Mouse (Mus musculus) MEL (cell line): ENCODE results near the gene Ptprr.

Experiments used
- CHD2 ChIP-seq: IDR thresholded peaks from 2 replicates; pipeline ENCODE4 v1.6.1; 2011; ENCODE audit warnings: low read length, improper control_type of control experiment
- EP300 ChIP-seq, 2 experiments: IDR thresholded peaks; 2 replicates each; pipeline ENCODE4 v1.6.1; 2011; ENCODE audit warnings: improper control_type of control experiment in 2 of 2, low read length in 2 of 2, low read depth in 1 of 2, mild to moderate bottlenecking in 1 of 2
- GABPA ChIP-seq: IDR thresholded peaks from 2 replicates; pipeline ENCODE4 v1.6.1; 2012; ENCODE audit warnings: low read depth, mild to moderate bottlenecking, inconsistent platforms, low read length, improper control_type of control experiment, moderate library complexity
- NELFE ChIP-seq: IDR thresholded peaks from 2 replicates; pipeline ENCODE4 v1.6.1; 2011; ENCODE audit warnings: low read depth, low read length, improper control_type of control experiment
- POLR2AphosphoS5 ChIP-seq: IDR thresholded peaks from 2 replicates; pipeline ENCODE4 v1.6.1; 2012; ENCODE audit warnings: low read depth, borderline replicate concordance, mild to moderate bottlenecking, inconsistent platforms, low read length, moderate library complexity, mixed read lengths

GRCm38 (mm10) chr10:116038150-116038549 lies 20.1 kb downstream of the Ptprr start:
- TF ChIP-seq GABPA (no peak), POLR2AphosphoS5 (no peak), EP300 (IDR thresholded peaks at IDR 0.05; ENCODE audit: low read depth in 1 of 2, low read length in 2 of 2) (no peak), CHD2 (no peak), NELFE (no peak)
